Mouse (Mus musculus): ENCODE results near the gene Gm10382. TPM values are rescaled to one million over a fixed set of nuclear protein-coding genes. Genes with fewer than 3 reads are reported as not detected.

The Gm10382 gene
- polyA plus RNA-seq, 1 experiment, result 2.2 TPM

GRCm38 (mm10) chr5:125354885-125355492 is 34.1 kb upstream of the Gm10382 start:
- Histone ChIP-seq H3K79me3 (ENCODE audit: low read depth) (no peaks in the 10 kb centered on the region), H3K79me2 (ENCODE audit: control insufficient read depth, insufficient read depth) (no peaks in the 10 kb centered on the region), H3K36me3 (ENCODE audit: control insufficient read depth, insufficient read depth) (no peaks in the 10 kb centered on the region), H3K4me3 (ENCODE audit: insufficient read depth, poor library complexity, severe bottlenecking) (no peak overlapping the region), H3ac (ENCODE audit: control insufficient read depth, insufficient read length, low read depth) (no peak overlapping the region), H3K27me3 (ENCODE audit: control insufficient read depth, insufficient read depth, insufficient read length) (no peaks in the 10 kb centered on the region)
- TF ChIP-seq MYOG (IDR thresholded peaks at IDR 0.05; ENCODE audit: control insufficient read depth, extremely low read depth, insufficient read length) (no peak), CTCF (IDR thresholded peaks at IDR 0.05; ENCODE audit: control insufficient read depth, insufficient read depth, insufficient read length) (no peak), MAX (IDR thresholded peaks at IDR 0.05) (no peak), FOSL1 (IDR thresholded peaks at IDR 0.05; ENCODE audit: insufficient read depth, low read length, poor library complexity, severe bottlenecking) (no peak), MYOD1 (IDR thresholded peaks at IDR 0.05; ENCODE audit: control insufficient read depth, insufficient read length, low read depth) (no peak), CEBPB (IDR thresholded peaks at IDR 0.05; ENCODE audit: low read depth) (no peak), USF1 (IDR thresholded peaks at IDR 0.05; ENCODE audit: low read depth) (no peak)

GRCm38 (mm10) chr5:125355650-125356049 is 33.5 kb upstream of the Gm10382 start:
- H3K27me3 ChIP-seq (ENCODE audit: control insufficient read depth, insufficient read depth, insufficient read length), result no peaks in the 10 kb centered on the region
- H3K36me3 ChIP-seq (ENCODE audit: control insufficient read depth, insufficient read depth), result no peaks in the 10 kb centered on the region
- no peaks in the 10 kb centered on the region for H3K79me2 ChIP-seq (ENCODE audit: control insufficient read depth, insufficient read depth)
- TF ChIP-seq USF1 (IDR thresholded peaks at IDR 0.05; ENCODE audit: low read depth) (no peak), MAX (IDR thresholded peaks at IDR 0.05) (no peak), CEBPB (IDR thresholded peaks at IDR 0.05; ENCODE audit: low read depth) (no peak), MYOG (IDR thresholded peaks at IDR 0.05; ENCODE audit: control insufficient read depth, extremely low read depth, insufficient read length) (no peak), CTCF (IDR thresholded peaks at IDR 0.05; ENCODE audit: control insufficient read depth, insufficient read depth, insufficient read length) (no peak), MYOD1 (IDR thresholded peaks at IDR 0.05; ENCODE audit: control insufficient read depth, insufficient read length, low read depth) (no peak), FOSL1 (IDR thresholded peaks at IDR 0.05; ENCODE audit: insufficient read depth, low read length, poor library complexity, severe bottlenecking) (no peak)
- H3K4me3 ChIP-seq (ENCODE audit: insufficient read depth, poor library complexity, severe bottlenecking), result no peak overlapping the region
- H3K79me3 ChIP-seq (ENCODE audit: low read depth), result no peaks in the 10 kb centered on the region
- H3ac ChIP-seq (ENCODE audit: control insufficient read depth, insufficient read length, low read depth), result no peak overlapping the region

GRCm38 (mm10) chr5:125357543-125358269 is 31.4 kb upstream of the Gm10382 start:
- Histone ChIP-seq H3K27me3 (ENCODE audit: control insufficient read depth, insufficient read depth, insufficient read length) (no peaks in the 10 kb centered on the region), H3K79me2 (ENCODE audit: control insufficient read depth, insufficient read depth) (no peaks in the 10 kb centered on the region), H3K79me3 (ENCODE audit: low read depth) (no peaks in the 10 kb centered on the region), H3K4me3 (ENCODE audit: insufficient read depth, poor library complexity, severe bottlenecking) (no peak overlapping the region), H3K36me3 (ENCODE audit: control insufficient read depth, insufficient read depth) (no peaks in the 10 kb centered on the region), H3ac (ENCODE audit: control insufficient read depth, insufficient read length, low read depth) (no peak overlapping the region)
- TF ChIP-seq MYOD1 (IDR thresholded peaks at IDR 0.05; ENCODE audit: control insufficient read depth, insufficient read length, low read depth), result no peak
- no peak for TF ChIP-seq MYOG (IDR thresholded peaks at IDR 0.05; ENCODE audit: control insufficient read depth, extremely low read depth, insufficient read length)
- TF ChIP-seq CEBPB (IDR thresholded peaks at IDR 0.05; ENCODE audit: low read depth), result no peak
- TF ChIP-seq CTCF (IDR thresholded peaks at IDR 0.05; ENCODE audit: control insufficient read depth, insufficient read depth, insufficient read length), result no peak
- TF ChIP-seq USF1 (IDR thresholded peaks at IDR 0.05; ENCODE audit: low read depth), result no peak
- no peak for TF ChIP-seq MAX (IDR thresholded peaks at IDR 0.05)
- no peak for TF ChIP-seq FOSL1 (IDR thresholded peaks at IDR 0.05; ENCODE audit: insufficient read depth, low read length, poor library complexity, severe bottlenecking)

GRCm38 (mm10) chr5:125358270-125358608 is 30.9 kb upstream of the Gm10382 start:
- no peak overlapping the region for H3K4me3 ChIP-seq (ENCODE audit: insufficient read depth, poor library complexity, severe bottlenecking)
- H3K36me3 ChIP-seq (ENCODE audit: control insufficient read depth, insufficient read depth), result no peaks in the 10 kb centered on the region
- no peaks in the 10 kb centered on the region for H3K27me3 ChIP-seq (ENCODE audit: control insufficient read depth, insufficient read depth, insufficient read length)
- H3ac ChIP-seq (ENCODE audit: control insufficient read depth, insufficient read length, low read depth), result no peak overlapping the region
- H3K79me3 ChIP-seq (ENCODE audit: low read depth), result no peaks in the 10 kb centered on the region
- no peaks in the 10 kb centered on the region for H3K79me2 ChIP-seq (ENCODE audit: control insufficient read depth, insufficient read depth)
- TF ChIP-seq MAX (IDR thresholded peaks at IDR 0.05), result no peak
- TF ChIP-seq CTCF (IDR thresholded peaks at IDR 0.05; ENCODE audit: control insufficient read depth, insufficient read depth, insufficient read length), result no peak
- no peak for TF ChIP-seq USF1 (IDR thresholded peaks at IDR 0.05; ENCODE audit: low read depth)
- no peak for TF ChIP-seq FOSL1 (IDR thresholded peaks at IDR 0.05; ENCODE audit: insufficient read depth, low read length, poor library complexity, severe bottlenecking)
- no peak for TF ChIP-seq MYOG (IDR thresholded peaks at IDR 0.05; ENCODE audit: control insufficient read depth, extremely low read depth, insufficient read length)
- TF ChIP-seq MYOD1 (IDR thresholded peaks at IDR 0.05; ENCODE audit: control insufficient read depth, insufficient read length, low read depth), result no peak
- TF ChIP-seq CEBPB (IDR thresholded peaks at IDR 0.05; ENCODE audit: low read depth), result no peak

DNA sequence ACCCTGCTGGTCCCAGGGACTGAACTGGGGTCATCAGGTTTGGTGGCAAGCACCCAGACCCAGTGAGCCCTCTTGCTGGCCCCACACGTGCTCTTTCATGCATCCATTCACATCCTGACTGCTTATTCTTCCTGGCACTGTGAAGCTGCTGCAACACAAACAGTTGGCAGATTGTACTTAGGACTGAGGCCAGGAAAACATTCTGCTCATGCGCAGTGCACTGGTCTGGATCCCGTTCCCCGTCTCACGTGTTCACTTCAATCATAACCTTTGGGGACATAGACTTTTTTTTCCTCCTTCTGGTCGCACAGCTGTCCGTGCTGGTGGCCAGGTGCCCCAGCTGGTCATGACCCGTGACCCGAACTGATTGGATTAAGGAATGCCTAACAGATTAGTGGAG is 28.6 kb upstream of the Gm10382 start:
- Histone ChIP-seq H3K4me3 (ENCODE audit: insufficient read depth, poor library complexity, severe bottlenecking) (no peak overlapping the region), H3K79me3 (ENCODE audit: low read depth) (no peaks in the 10 kb centered on the region), H3K36me3 (ENCODE audit: control insufficient read depth, insufficient read depth) (no peaks in the 10 kb centered on the region), H3K27me3 (ENCODE audit: control insufficient read depth, insufficient read depth, insufficient read length) (no peaks in the 10 kb centered on the region), H3ac (ENCODE audit: control insufficient read depth, insufficient read length, low read depth) (no peak overlapping the region), H3K79me2 (ENCODE audit: control insufficient read depth, insufficient read depth) (no peaks in the 10 kb centered on the region)
- TF ChIP-seq CEBPB (IDR thresholded peaks at IDR 0.05; ENCODE audit: low read depth) (no peak), MAX (IDR thresholded peaks at IDR 0.05) (no peak), USF1 (IDR thresholded peaks at IDR 0.05; ENCODE audit: low read depth) (no peak), FOSL1 (IDR thresholded peaks at IDR 0.05; ENCODE audit: insufficient read depth, low read length, poor library complexity, severe bottlenecking) (no peak), MYOD1 (IDR thresholded peaks at IDR 0.05; ENCODE audit: control insufficient read depth, insufficient read length, low read depth) (no peak), CTCF (IDR thresholded peaks at IDR 0.05; ENCODE audit: control insufficient read depth, insufficient read depth, insufficient read length) (no peak), MYOG (IDR thresholded peaks at IDR 0.05; ENCODE audit: control insufficient read depth, extremely low read depth, insufficient read length) (no peak)
